Mouse (Mus musculus) CD8-positive naive resting alpha-beta T cell, adult 2 months (primary cell): ENCODE results near the gene Slc22a17.
A peak's percentile ranks its signal among the peaks of the same experiment; 100 is the strongest.

ENCODE experiments used
- DNase-seq, 2 experiments: peaks; one replicate each; pipeline ENCODE4 v3.0.0; 2022; ENCODE audit warnings: low read depth in 2 of 2, low spot score in 2 of 2

The Slc22a17 gene

DNA sequence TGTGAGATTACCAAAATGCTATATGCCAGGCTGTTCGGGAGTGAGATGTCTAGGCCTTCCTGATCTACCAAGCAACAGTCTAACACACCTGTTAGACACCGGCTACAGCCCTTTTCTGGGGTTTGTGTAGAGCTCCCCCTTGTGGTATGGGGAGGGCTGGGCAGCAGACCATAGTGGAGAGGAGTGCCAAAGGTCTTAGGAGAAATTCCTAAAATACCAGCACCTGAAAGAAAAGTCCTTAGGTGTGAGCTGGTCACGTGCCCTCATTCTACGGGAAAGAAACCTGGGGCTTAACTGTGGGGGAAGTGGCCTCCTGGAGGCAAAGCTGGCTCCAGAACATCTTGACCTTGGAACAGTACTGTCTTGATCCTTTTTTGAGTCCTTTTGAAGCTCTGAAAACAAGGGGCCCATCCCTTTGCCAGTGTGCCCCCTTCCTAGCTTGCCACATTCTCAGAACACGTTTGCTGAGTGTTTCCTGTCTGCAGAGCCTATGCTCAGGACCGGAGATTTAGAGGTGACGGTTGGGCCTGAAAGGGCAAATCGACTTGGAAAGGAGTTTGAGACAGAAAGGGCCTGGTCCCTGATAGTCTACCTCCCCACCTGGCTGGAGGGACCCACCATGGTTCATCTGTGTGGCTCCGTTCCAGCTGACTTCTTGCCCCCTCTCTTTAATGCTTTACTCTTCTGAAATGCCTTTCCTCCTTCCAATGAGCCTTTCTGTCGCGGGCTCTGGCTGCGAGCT lies 26.7 kb upstream of the Slc22a17 start:
- DNase-seq: peak; percentile 53 to 68

DNA sequence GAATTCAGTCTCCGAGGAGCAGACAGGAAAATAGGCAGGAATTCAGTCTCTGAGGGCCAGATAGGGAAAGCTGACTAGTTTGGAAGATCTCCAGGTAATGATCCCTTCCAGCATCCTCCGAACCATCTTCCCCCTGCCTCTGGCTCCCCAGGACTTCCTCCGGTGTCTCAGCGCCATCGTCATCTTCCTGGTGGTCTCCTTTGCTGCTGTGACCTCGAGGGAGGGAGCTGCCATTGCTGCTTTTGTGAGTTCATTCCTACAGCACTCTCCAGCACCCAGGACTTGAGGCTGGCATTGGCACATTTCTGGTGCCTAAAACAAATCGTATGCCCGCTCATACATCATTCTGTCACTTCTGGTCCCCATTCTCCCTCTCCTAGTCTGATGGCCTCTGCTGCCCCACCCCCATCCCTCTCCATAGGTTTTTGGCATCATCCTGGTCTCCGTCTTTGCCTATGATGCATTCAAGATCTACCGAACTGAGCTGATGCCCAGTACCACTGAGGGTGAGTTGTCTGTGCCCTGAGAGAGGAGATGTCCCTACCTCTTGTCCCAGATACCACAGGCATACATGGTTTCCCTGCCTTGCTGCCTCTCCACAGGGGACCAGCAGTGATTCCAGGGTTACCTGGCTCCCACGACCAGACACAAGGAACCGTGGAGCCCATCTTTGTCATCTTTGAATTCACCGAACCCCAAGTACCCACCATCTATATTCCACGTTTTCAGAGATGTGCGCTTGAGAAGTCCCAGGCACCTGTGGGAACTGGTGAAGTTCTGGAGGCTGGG lies 25.7 kb upstream of the Slc22a17 start:
- no peak for DNase-seq

DNA sequence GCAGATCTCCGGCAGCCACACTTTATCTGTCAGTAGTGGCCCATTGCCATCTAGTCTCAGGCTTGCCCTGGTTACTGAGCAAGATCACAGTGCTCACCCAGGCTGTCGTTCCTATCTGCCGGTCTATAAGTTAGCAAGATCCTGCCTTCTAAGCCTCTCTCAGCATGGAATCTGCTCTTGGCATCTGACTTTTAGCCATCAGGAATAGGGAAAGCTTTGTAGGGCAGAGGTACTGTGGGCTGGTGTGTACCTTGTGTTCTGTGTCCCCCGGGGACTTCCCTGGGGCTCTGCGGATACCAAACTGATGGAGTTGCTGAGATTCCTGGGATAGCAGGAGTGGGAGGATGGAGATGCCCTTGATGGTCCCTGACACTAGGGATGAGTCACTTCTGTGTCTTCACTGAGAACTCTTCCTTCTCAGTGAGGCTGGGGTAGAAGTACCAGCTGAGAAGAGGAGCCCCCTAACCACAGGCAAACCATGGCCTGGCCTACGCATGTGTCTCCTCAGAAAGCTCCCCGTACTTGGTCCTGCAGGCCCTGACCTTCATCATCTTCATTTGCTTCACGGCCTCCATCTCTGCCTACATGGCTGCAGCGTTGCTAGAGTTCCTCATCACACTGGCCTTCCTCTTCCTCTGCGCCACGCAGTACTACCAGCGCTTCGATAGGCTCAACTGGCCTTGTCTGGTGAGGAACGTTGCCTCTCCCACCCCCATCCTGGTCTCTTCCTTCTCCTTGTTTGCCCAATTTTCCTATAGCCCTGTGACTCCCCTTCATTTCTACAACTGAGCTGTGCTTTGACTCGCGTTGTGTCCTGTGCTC lies 24.6 kb upstream of the Slc22a17 start:
- DNase-seq: no peak

DNA sequence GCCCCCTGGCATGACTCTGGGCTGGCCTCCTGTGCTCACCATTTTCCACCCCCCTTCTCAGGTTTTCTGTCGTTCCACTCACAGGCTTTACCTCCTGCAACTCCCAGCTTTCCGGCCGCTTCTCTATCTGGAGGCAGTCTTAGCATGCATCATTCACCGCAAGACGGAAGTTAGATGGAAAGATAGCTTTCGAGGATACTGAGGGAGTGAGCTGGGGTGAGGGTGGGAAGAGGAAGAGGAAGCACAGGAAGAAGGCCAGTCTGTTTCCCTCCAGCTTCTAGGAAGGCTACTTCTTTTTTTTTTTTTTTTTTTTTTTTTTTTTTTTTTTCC lies 23.9 kb upstream of the Slc22a17 start:
- no peak for DNase-seq

DNA sequence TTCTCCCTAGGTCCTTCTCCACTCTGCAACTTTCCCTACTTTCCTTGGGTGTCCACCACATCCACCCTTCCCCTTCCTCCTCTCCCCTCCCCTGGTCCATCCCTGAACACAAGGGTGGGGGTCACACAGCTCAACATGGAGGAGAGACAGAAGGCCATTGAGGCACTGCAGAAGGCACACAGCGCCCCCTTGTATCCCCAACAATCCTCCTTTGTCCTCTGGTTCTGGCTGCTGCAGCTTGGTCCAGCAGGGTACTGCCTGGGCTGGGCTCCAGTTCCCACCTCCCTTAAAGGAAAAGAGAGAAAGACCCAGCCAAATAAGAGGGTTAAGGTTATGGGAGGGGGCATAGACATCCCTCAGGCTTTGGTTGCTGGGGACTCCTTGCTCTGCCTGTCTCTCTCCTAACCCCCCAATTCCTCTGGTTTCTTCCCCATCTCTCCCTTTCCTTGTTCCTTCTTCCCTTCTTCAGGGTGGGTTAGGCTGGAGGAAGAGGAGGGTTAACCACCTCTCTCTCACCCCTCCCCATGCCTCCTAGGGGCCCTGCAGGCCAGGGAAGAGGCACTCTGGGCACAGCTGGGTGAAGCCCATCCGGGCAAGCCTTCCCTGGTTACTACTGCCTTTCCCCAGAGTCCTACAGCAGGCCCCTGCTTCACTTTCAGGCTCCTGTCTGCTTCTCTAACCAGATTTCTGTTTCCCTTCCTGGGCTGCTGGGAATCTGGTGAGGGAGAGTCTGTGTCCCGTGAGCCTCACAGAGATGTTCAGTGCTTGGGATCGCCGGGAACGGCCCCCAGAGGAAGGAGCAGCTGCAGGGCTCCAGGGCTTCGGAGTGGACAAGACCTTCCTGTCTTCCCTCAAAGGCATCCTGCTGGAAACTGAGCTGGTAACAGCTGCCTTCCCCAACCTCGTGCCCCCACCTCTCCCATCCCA lies 23.2 kb upstream of the Slc22a17 start, which contains the start of gene Cmtm5:
Gene Cmtm5, plus strand, starts transcription at position 358 of the 927 bp plus-strand sequence.
- no peak for DNase-seq

DNA sequence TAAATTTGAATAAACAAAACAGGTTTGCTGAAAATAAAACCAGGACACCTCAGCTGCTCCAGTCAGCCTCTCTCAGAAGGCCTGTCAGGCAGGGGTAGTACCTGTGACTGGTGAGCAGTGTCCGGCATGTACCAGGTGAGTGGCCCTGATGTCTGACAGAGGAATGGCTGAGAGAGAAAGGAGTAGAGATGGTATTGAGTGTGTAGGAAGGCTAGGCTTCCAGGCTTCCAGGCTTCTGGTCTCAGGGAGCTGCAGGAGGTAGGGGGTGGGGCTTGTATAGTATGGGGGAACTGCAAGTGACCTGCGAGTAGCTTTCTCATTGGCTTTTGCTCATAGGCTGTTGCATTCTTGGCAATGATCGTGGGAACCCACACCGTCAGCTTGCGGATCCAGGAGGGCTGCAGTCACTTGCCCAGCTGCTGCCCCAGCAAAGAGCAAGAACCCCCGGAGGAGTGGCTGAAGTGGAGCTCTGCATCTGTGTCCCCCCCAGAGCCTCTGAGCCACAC lies 19.8 kb upstream of the Slc22a17 start, which contains the start of gene Il25:
Gene Il25, plus strand, starts transcription at position 51 of the 506 bp plus-strand sequence.
- no peak for DNase-seq

DNA sequence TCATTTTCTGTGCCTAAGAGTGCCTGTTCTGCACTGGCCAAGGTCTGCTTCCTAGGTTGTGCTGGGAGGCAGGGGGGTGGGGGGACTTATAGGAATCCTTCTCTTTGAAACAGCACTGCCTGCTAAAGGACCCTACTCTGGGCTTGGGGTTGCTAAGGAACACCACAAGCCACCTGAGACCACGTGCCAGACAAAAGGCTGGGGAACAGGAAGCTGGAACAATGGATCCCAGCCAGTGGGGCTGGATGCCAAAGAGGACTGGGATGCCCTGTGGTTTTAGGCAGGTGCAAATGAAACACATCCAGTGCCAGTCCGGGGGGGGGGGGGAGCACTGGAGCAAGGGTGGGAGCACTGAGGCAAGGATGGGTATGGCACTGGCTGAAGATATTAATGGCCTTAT lies 17.5 kb upstream of the Slc22a17 start:
- DNase-seq: no peak

DNA sequence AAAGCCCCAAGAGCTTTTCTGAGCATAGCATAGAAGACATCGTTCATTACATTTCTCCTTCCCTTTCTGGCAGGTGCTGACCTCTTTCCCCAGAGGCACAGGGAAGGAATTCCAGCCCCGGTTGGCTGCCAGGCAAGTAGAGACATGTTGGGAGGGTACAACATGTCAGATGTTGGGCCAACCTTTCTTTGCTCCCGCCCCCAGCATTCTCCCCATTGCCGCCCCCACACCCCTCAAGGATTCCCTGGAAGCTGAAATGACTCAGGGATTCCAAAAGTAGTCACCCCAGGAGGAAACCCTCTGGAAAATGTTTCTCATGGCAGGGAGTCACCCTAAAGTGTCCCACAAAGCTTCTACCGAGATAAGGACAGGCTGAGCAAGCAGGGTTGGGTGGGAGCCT lies 16.9 kb upstream of the Slc22a17 start:
- DNase-seq: no peak

DNA sequence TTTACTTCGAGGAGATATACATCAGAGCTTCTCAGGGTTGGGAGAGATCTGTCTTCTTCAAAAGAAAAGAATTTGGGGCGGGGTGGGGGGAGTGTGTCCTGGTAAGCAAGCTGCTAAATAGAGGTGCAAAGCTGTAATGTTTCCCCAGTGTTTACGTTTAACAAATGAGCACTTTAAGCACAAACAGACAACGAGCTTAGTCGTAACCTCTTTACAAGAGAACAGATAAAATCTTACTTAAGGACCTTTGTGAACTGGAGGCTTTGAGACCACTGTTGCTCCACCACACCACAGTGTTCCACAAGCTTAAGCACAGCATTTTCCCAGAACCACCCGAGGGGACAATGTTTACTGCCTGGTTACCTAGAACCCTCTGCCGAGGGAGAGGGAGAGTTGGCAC lies 14.4 kb upstream of the Slc22a17 start:
- no peak for DNase-seq

DNA sequence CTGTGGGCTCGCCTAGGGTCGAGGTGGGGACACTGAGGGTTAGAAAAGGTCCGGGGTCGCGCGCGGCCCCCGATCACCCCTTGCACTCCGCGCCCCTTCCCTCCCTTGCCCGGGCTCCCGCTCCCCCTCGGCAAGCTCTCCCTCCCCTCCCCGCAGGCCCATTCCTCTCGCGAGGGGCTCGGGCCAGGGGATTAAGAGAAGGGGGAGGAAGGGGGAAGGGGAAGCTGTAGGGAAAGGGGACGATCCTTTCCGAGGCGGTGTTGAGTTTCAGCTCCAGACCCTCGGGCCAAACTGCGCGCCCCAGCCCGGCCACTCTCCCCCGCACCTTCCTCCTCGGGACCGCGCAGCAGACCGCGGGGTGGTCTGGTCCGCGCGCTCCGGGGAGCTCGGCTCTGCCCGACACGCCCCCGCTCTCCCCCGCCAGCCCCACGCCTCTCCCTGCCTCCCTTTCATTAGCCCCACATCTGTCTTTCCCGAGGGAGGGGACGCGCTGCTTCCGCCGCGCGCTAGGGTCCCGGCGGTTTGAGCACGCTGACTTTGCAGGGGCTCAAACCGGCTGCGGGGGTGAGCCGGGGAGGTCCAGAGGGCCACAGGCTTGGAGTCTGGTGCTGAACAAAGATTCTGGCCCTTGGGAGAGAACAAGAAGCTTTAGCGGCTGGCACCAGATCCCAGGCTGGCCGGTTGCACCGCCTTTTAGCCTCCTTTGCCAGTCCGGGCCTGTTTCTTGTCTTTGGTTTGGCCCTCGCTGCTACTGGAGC lies 13.6 kb upstream of the Slc22a17 start:
- no peak for DNase-seq

DNA sequence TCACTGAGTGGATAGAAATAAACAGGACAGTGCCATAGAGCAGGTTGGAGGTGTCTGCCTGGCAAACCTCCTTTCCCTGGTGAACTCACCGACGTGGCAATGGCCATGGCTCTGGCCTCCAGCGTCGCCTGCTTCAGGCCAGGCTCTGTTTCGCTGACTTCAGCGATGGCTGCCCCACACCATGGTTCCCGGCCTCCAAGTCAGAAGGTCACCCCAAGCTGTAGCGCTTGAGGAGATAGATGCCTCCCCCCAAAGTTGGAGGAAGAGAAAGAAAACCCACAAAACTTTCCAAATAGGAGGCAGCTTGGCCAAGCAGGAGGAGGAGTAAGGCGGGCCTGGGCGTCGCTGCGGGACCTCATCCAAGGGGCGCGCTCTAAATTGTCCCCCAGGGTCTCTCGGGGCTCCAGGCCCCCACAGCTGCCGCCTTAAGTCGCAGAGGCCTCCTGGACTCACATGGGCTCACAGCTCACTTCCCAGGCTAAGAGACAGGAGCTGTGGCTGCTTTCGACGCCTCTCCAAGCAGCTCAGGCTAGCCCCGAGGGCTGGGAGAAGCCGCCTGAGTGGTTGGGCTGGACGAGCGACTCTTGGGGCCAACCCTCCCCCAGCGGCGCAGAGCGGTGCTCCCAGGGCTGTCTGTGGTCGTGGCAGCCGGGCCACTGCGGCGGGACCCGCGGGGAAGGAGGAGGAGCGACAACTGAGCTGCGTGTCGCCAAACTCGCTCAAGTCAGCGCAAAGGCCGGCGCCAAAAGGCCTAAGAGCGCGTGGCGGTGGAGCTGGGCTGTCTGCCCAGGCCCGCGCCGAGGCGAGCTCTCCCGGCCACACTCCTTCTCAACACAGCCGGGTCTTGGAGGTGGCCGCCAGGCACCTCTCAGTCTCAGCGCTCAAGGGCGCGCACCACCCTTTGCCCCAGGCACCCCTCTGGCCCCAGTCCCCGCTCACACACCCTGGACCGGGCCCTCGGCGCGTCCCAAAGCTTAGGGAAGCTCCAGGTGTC lies 12.7 kb upstream of the Slc22a17 start, which contains the start of gene Efs:
Gene Efs, minus strand, starts transcription at position 778 of the 994 bp plus-strand sequence.
- no peak for DNase-seq

DNA sequence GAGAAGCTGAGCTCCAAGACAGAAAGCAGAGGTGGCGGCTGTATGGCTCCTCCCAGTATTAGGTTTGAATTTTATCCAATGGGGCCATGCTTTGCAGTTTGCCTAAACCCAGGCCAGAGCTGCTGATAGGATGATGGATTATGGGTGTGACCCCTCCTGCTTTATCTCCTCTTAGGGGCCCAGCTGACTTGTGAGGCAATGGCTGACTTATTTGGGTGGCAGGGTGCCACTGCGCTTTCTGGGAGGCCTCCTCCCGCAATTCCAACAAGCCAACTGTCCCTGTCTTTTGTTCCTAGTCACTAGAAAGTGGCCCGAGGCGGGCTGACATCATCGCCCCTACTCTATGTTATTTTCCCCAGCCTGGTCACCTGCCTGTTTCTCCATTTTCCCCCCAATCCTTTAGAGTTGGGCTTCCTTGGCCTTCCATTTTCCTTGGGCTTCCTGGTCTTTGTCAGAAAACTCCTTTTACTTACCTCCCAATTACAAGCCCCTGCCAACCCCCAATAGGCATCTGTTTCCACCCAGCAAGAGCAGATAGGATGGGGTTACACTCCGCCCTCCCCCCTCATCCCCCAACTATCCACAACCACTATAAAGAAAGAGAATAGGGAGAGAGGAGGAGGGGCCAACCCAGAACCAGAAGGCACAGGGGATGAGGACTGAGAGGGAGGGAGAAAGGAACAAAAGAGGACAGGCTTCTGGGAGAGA lies 11.9 kb upstream of the Slc22a17 start:
- no peak for DNase-seq

DNA sequence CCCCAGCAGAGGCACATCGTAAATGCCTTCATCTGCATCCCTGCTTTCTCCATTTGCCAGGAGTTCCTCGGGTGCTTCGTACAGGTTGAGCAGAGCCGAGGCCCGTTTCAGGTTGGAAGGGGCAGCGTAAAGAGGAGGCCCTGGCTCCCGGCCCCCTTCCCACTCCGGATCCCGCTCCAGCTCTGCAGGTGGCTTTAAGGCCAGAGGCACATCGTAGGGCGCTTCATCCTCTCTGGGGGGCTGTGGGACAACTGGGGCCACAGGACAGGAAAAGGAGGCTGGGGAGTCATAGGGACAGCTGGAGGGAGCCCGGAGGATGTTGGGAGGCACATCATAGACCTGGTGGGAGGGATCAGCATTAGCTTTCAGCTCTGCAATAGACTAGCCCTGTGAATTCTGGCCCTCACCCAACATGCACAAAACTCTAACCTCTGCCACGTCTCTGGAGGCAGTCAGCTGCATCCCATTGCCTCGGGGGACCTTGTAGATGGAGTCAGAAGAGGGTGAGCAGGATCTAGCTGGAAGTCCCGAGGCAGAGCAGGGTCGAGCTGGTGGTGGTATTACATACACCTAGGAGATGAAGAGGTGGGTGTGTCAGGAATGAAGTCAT lies 7.2 kb upstream of the Slc22a17 start:
- DNase-seq: no peak

DNA sequence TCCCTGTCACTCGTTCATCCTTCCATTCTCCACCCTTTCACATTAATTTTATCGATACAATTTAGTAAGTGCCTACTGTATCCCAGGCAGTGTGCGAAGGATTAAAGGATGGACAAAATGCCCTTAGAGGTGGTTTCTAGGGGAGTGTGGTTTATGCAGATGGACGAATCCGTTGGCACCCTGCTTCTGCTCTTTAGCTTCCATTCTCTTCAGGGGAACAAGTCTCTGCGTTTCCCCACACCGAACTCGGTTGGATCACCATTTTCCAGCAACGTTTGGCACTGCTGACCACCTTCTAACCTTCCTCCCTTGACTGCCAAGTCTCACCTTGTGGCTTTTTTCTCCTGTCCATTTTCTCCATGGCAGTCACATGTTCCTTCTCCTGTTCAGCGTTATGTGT lies 411 bp upstream of the Slc22a17 start:
- no peak for DNase-seq

DNA sequence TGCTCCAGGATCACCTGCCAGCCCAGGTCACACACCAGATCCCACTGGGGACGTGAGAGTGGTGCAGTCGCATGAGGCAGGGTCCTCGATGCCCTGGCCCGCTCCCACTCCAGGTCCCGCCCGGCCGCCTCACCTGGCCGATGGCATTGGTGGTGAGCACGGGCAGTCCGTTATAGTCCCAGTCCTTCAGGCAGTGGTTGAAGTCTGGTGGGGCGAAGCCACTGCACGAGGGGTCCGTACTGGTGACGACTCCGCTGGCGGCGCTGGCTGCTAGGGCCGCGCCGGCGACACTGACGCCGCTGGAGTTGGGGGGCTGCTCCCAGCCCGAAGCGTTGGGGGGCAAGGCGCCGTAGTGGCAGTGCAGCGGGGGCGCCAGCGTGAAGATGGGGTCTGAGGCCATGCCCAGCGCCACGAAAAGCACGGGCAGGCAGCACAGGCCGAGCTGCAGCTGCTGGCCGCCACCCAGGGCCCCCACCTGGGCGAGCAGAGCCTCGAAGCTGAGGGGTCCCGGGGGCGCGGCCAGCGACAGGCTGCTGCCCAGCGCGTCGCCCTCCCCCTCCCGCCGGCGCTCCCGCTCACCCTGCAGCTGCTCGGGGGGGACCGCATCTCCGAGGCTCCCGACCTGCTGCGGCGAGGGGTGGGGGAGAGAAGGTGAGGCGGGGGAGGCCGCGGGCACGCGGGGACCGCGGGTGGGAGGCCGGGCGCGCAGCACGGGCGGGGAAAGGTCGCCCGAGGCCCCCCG lies 652 bp downstream of the Slc22a17 start:
- DNase-seq: no peak

DNA sequence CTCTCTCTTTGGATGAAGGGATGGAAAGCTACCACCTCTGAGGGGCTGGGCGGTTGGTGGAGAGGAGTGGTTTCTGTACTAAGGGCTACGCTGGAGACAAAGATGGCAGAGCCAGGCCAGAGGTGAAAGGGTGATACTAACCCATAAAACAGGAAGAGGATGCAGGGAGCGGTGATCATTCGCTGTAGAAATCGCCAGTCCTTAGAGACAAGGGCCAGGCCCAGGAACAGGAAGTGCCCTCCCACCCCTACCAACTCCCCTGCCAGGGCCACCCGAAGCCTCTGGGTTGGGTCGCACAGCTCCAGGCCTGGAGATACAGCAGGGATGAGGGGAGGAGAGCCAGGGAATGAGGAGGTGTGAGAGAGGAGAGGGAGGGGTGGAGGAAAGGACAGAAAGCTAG lies 4.2 kb downstream of the Slc22a17 start:
- DNase-seq: no peak

DNA sequence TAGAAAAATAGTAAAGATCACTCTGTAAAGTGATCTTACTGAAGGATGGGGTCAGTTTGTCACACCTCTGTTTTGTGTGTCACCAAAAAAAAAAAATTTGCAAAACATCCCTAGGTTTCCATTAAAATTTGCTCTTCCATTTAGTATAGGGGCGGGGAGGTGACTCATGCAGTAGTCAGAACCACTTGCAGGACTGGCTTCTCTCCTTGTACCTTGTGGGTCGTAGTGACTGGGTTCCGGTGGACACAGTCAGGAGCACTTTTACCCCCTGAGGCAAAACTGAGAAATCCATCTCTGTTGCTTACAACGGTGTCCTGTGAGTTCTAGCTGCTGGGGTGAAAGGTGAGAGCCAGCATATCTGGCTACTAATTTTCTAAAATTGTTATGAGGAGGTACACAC lies 9.3 kb downstream of the Slc22a17 start:
- no peak for DNase-seq
